Mouse (Mus musculus) testis, adult 2 months (tissue): ENCODE data around the gene Il23a.

ENCODE experiments used
- CTCF ChIP-seq: fragments of 200-500 bp; IDR thresholded peaks from 2 replicates; pipeline ENCODE4 v1.5.1; 2012; ENCODE audit warnings: low read depth, mild to moderate bottlenecking, inconsistent platforms, low read length, moderate library complexity; ENCODE audit not compliant: control insufficient read depth, insufficient read depth, insufficient replicate concordance
- POLR2A ChIP-seq: fragments of 200-500 bp; IDR thresholded peaks from 2 replicates; pipeline ENCODE4 v1.6.1; 2012; ENCODE audit warnings: low read depth, mild to moderate bottlenecking, inconsistent platforms, low read length, moderate library complexity; ENCODE audit not compliant: control insufficient read depth

- TF ChIP-seq POLR2A = no peak
- no peak for TF ChIP-seq CTCF
Measured at GRCm38 (mm10) chr10:128302357-128302756, 3.8 kb upstream of the Il23a start.
